ENCODE assay signal across 10 mouse cellular contexts in the genomic region with DNA sequence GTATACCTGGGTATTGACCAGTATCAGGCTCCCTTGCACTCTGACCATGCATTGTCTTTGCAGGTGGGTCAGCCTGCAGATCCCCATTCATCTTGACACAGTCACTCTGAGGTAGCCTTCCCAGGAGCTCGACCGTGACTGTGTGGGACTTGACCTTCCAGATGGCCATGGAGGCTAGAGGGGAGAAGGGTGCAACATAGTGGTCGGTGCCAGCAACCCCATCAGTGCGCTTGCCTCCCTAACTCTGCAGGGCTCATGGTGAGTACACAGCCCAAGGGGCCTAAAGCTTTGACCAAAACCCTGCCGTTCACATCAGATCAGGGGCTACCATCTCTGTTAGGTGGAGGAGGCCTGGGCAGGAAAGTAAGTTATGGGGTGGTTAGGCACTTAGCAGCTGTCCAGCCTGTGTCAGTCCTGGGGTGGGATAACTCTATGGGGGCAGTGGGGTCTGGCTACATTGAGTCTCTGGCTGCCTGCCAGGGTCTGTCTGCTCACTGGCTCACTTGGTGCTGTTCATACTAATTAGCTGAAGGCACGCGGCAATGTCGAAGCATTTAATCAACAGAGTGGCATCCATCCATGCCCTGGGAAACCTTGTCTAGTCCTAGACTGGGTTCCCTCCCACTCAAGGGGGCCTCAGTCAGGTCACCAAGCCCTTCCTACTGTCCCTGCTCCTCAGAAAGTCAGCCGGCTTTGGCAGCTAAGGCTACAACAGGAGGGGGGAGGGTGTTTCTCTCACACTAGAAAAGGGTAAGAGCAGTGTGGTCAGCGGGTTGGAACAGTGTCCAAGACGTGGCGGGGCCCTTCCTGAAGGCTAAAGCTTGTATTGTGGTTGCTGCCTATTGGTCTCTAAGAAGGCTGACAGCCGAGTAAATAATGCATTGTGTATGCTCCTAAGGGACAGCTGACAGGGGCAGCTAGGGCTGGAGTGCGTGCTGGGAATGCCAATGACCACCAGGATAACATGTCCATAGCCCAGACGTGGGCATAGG. TPM values are rescaled to one million over a fixed set of nuclear protein-coding genes. Genes with fewer than 3 reads are reported as not detected.
DNase-seq lines count a peak whose midpoint lies in the region; ATAC-seq and TF ChIP-seq lines count a peak whose summit lies in the region.
"Had no signal": no experiment of that assay in that cellular context is flagged by ENCODE, and none has a peak within 500 bp of the region (broad histone marks: within the 10 kb centered on the region; RNA-seq: fewer than 3 reads in every experiment).

No protein-coding gene starts in this region.

- no peak for TF ChIP-seq POLR2A in brain, embryonic 14.5 days (IDR thresholded peaks at IDR 0.05; ENCODE audit: borderline replicate concordance, extremely low read depth, insufficient read depth, insufficient read length, poor library complexity, severe bottlenecking)
- TF ChIP-seq POLR2A in lung, adult 2 months (IDR thresholded peaks at IDR 0.05; ENCODE audit: borderline replicate concordance, extremely low read depth, low read depth, low read length), result no peak

- ATAC-seq in embryonic facial prominence, embryonic 11.5 days (replicated peaks; ENCODE audit: insufficient number of reproducible peaks, low FRiP score, low TSS enrichment, low read depth), result peak; percentile 45; the same call in 1 of the 2 replicates
- peak; percentile 78 for ATAC-seq in forebrain, embryonic 14.5 days
- ATAC-seq in midbrain, embryonic 14.5 days (ENCODE audit: low FRiP score, low TSS enrichment), result peak; percentile 66

- H3K27ac ChIP-seq in embryonic facial prominence, embryonic 11.5 days (replicated peaks; ENCODE audit: low read depth, low read length), result no peak overlapping the region
- H3K27ac ChIP-seq in embryonic facial prominence, embryonic 10.5 days (replicated peaks), result no peak overlapping the region; the same call in 1 of the 2 replicates
- peak overlapping the region; percentile 65; the same call in 1 of the 2 replicates for H3K27ac ChIP-seq in forebrain, embryonic 14.5 days (ENCODE audit: low read depth, low read length)
- H3K27ac ChIP-seq in midbrain, embryonic 14.5 days (replicated peaks; ENCODE audit: low read depth, low read length), result peak overlapping the region; percentile 82
- H3K27ac ChIP-seq: limb, embryonic 10.5 days had no signal

- TF ChIP-seq CTCF in brain, embryonic 14.5 days (IDR thresholded peaks at IDR 0.05; ENCODE audit: borderline replicate concordance, extremely low read depth, insufficient read depth, insufficient read length), result no peak
- TF ChIP-seq CTCF in lung, adult 2 months (IDR thresholded peaks at IDR 0.05; ENCODE audit: insufficient read depth, low read length), result no peak

- DNase-seq in embryonic facial prominence, embryonic 11.5 days (ENCODE audit: low spot score), result no peak
- DNase-seq in embryonic facial prominence, embryonic 10.5 days (ENCODE audit: low spot score), result no peak
- DNase-seq in brain, embryonic 14.5 days (ENCODE audit: low read depth), result peak; percentile 92
- peak; percentile 82 for DNase-seq in forebrain, embryonic 14.5 days (ENCODE audit: low spot score)
- peak; percentile 82 for DNase-seq in midbrain, embryonic 14.5 days
- no peak for DNase-seq in lung, adult 2 months
- DNase-seq in urinary bladder, postnatal 25 days (ENCODE audit: low spot score), result no peak
- no peak for DNase-seq in liver
- DNase-seq: spleen, adult 18-20 months had no signal

- H3K9ac ChIP-seq in embryonic facial prominence, embryonic 11.5 days (replicated peaks; ENCODE audit: low read length), result no peak overlapping the region
- H3K9ac ChIP-seq in forebrain, embryonic 14.5 days (ENCODE audit: low read length), result peak overlapping the region; percentile 32
- peak overlapping the region; percentile 39 for H3K9ac ChIP-seq in midbrain, embryonic 14.5 days (replicated peaks; ENCODE audit: low read length)

- no peak overlapping the region for H3K4me2 ChIP-seq in embryonic facial prominence, embryonic 11.5 days (ENCODE audit: low read depth, low read length)
- H3K4me2 ChIP-seq in forebrain, embryonic 14.5 days (ENCODE audit: low read length), result peak overlapping the region; percentile 52
- peak overlapping the region; percentile 65 for H3K4me2 ChIP-seq in midbrain, embryonic 14.5 days (ENCODE audit: low read length)

- no peaks in the 10 kb centered on the region for H3K9me3 ChIP-seq in embryonic facial prominence, embryonic 11.5 days (replicated peaks; ENCODE audit: control insufficient read depth, low read length)
- no peaks in the 10 kb centered on the region for H3K9me3 ChIP-seq in embryonic facial prominence, embryonic 10.5 days
- H3K9me3 ChIP-seq in forebrain, embryonic 14.5 days (replicated peaks; ENCODE audit: control insufficient read depth, low read length), result no peaks in the 10 kb centered on the region
- no peaks in the 10 kb centered on the region for H3K9me3 ChIP-seq in midbrain, embryonic 14.5 days (ENCODE audit: control insufficient read depth, low read length)
- H3K9me3 ChIP-seq: limb, embryonic 10.5 days had no signal

- H3K27me3 ChIP-seq in embryonic facial prominence, embryonic 11.5 days (ENCODE audit: control insufficient read depth, insufficient read depth, low read length), result 0 out of 2 replicates have a peak, but pooled peaks cover 4% of the 10 kb centered on the region
- peaks cover 53% of the 10 kb centered on the region for H3K27me3 ChIP-seq in embryonic facial prominence, embryonic 10.5 days (replicated peaks; ENCODE audit: low read depth, poor library complexity, severe bottlenecking)
- H3K27me3 ChIP-seq in forebrain, embryonic 14.5 days (replicated peaks; ENCODE audit: control insufficient read depth, insufficient read depth, low read length), result no peaks in the 10 kb centered on the region
- H3K27me3 ChIP-seq in midbrain, embryonic 14.5 days (ENCODE audit: control insufficient read depth, insufficient read depth, low read length), result no peaks in the 10 kb centered on the region

- 58% methylated on average over 15 of the region's 15 CpGs for WGBS in embryonic facial prominence, embryonic 11.5 days
- 60% methylated on average over 15 of the region's 15 CpGs for WGBS in embryonic facial prominence, embryonic 10.5 days
- WGBS in forebrain, embryonic 14.5 days, result 26% methylated on average over 15 of the region's 15 CpGs
- 16% methylated on average over 15 of the region's 15 CpGs for WGBS in midbrain, embryonic 14.5 days
- WGBS in lung, adult 2 months, result 59% methylated on average over 15 of the region's 15 CpGs

- no peaks in the 10 kb centered on the region for H3K4me1 ChIP-seq in embryonic facial prominence, embryonic 11.5 days (ENCODE audit: control insufficient read depth, insufficient read depth, low read length)
- peaks cover 27% of the 10 kb centered on the region for H3K4me1 ChIP-seq in embryonic facial prominence, embryonic 10.5 days
- peaks cover 29% of the 10 kb centered on the region for H3K4me1 ChIP-seq in forebrain, embryonic 14.5 days (ENCODE audit: control insufficient read depth, insufficient read depth, low read length)
- H3K4me1 ChIP-seq in midbrain, embryonic 14.5 days (ENCODE audit: control insufficient read depth, insufficient read depth, low read length), result peaks cover 47% of the 10 kb centered on the region
- H3K4me1 ChIP-seq in lung, adult 2 months (ENCODE audit: control insufficient read depth, insufficient read depth, low read length), result no peaks in the 10 kb centered on the region

- H3K4me3 ChIP-seq in embryonic facial prominence, embryonic 11.5 days (ENCODE audit: low read depth, low read length), result no peak overlapping the region
- no peak overlapping the region for H3K4me3 ChIP-seq in embryonic facial prominence, embryonic 10.5 days
- H3K4me3 ChIP-seq in forebrain, embryonic 14.5 days (ENCODE audit: low read depth, low read length), result peak overlapping the region; percentile 18; the same call in 1 of the 2 replicates
- H3K4me3 ChIP-seq in midbrain, embryonic 14.5 days (replicated peaks; ENCODE audit: low read depth, low read length), result peak overlapping the region; percentile 39
- no peak overlapping the region for H3K4me3 ChIP-seq in lung, adult 2 months (replicated peaks; ENCODE audit: extremely low read depth, low read depth, low read length)

- H3K36me3 ChIP-seq in embryonic facial prominence, embryonic 11.5 days (replicated peaks; ENCODE audit: control insufficient read depth, insufficient read depth, low read depth, low read length), result no peaks in the 10 kb centered on the region
- no peaks in the 10 kb centered on the region for H3K36me3 ChIP-seq in embryonic facial prominence, embryonic 10.5 days (replicated peaks)
- H3K36me3 ChIP-seq in forebrain, embryonic 14.5 days (ENCODE audit: control insufficient read depth, insufficient read depth, low read length), result no peaks in the 10 kb centered on the region
- peaks cover under 1% of the 10 kb centered on the region; the same call in 1 of the 2 replicates for H3K36me3 ChIP-seq in midbrain, embryonic 14.5 days (ENCODE audit: control insufficient read depth, insufficient read depth, low read length)
- H3K36me3 ChIP-seq: limb, embryonic 10.5 days had no signal

RNA-seq across cellular contexts. Expression of gene Adgra1, which starts 1.5 kb away (rescaled TPM):
- polyA plus RNA-seq in embryonic facial prominence, embryonic 11.5 days (2014; fragmentation: Nextera tagmentation; extraction: Ambion mirVana), result 0.87 and 1.6 TPM in 2 replicates
- 1.00 and 2.5 TPM in 2 replicates for polyA plus RNA-seq in embryonic facial prominence, embryonic 10.5 days (2016; fragmentation: Nextera tagmentation; extraction: Ambion mirVana)
- polyA plus RNA-seq in brain, embryonic 14.5 days (2012; rRNA removed), result 6.7 and 13.4 TPM in 2 replicates
- polyA plus RNA-seq in forebrain, embryonic 14.5 days (2014; fragmentation: Nextera tagmentation; extraction: Ambion mirVana), result 7.4 and 8.1 TPM in 2 replicates
- 16.5 and 24.2 TPM in 2 replicates for polyA plus RNA-seq in midbrain, embryonic 14.5 days (2014; fragmentation: Nextera tagmentation; extraction: Ambion mirVana)
- polyA plus RNA-seq in lung, adult 2 months (2012; rRNA removed), result 0.09 and 0.12 TPM in 2 replicates
- polyA plus RNA-seq: limb, embryonic 10.5 days had no signal

RNA-seq across cellular contexts. Expression of gene Kndc1, which starts 59.1 kb away (rescaled TPM):
- 0.21 and 0.24 TPM in 2 replicates for polyA plus RNA-seq in embryonic facial prominence, embryonic 11.5 days (2014; fragmentation: Nextera tagmentation; extraction: Ambion mirVana)
- polyA plus RNA-seq in embryonic facial prominence, embryonic 10.5 days (2016; fragmentation: Nextera tagmentation; extraction: Ambion mirVana), result 0.11 and 0.40 TPM in 2 replicates
- polyA plus RNA-seq in brain, embryonic 14.5 days (2012; rRNA removed), result 17.0 and 33.3 TPM in 2 replicates
- 7.0 and 8.7 TPM in 2 replicates for polyA plus RNA-seq in forebrain, embryonic 14.5 days (2014; fragmentation: Nextera tagmentation; extraction: Ambion mirVana)
- 20.6 and 22.9 TPM in 2 replicates for polyA plus RNA-seq in midbrain, embryonic 14.5 days (2014; fragmentation: Nextera tagmentation; extraction: Ambion mirVana)
- 4.8 and 5.6 TPM in 2 replicates for polyA plus RNA-seq in lung, adult 2 months (2012; rRNA removed)
- polyA plus RNA-seq: limb, embryonic 10.5 days had no signal

Comparison
In these comparisons a context has a peak if more than half of its experiments do, and no peak if none do; other contexts are left out.
1. DNase-seq: peak in brain, embryonic 14.5 days (single experiment), forebrain, embryonic 14.5 days (single experiment) and midbrain, embryonic 14.5 days (single experiment); none in embryonic facial prominence, embryonic 11.5 days (single experiment), embryonic facial prominence, embryonic 10.5 days (single experiment), lung, adult 2 months (single experiment), urinary bladder, postnatal 25 days (single experiment) and liver (single experiment).
2. H3K27ac ChIP-seq: peak in forebrain, embryonic 14.5 days (single experiment) and midbrain, embryonic 14.5 days (single experiment); none in embryonic facial prominence, embryonic 11.5 days (single experiment) and embryonic facial prominence, embryonic 10.5 days (single experiment).
3. H3K4me3 ChIP-seq: peak in forebrain, embryonic 14.5 days (single experiment) and midbrain, embryonic 14.5 days (single experiment); none in embryonic facial prominence, embryonic 11.5 days (single experiment), embryonic facial prominence, embryonic 10.5 days (single experiment) and lung, adult 2 months (single experiment).
4. Peak in every context shown above with its lines, with median percentiles within 50 percentile points of each other: ATAC-seq.